Mouse (Mus musculus) 3T3-L1 (cell line): Measurements from ENCODE around the gene Dnajb7.
"Not testable (repeated sequence)": the region's sequence is repeated elsewhere in the genome, so short reads cannot be mapped to it uniquely, and the experiment has no call there.

Experiments used
- DNase-seq: peaks from one replicate; pipeline ENCODE4 v3.0.0-alpha.2; 2015; ENCODE audit warnings: low read depth, low spot score

Gene Dnajb7

GRCm38 (mm10) chr15:81408199-81408598, at the start of gene Dnajb7:
TSS of gene Dnajb7 (minus strand) at chr15:81408299.
- no peak for DNase-seq

GRCm38 (mm10) chr15:81448463-81448862, 40.4 kb upstream of the Dnajb7 start:
- peak; percentile 88 for DNase-seq

DNA sequence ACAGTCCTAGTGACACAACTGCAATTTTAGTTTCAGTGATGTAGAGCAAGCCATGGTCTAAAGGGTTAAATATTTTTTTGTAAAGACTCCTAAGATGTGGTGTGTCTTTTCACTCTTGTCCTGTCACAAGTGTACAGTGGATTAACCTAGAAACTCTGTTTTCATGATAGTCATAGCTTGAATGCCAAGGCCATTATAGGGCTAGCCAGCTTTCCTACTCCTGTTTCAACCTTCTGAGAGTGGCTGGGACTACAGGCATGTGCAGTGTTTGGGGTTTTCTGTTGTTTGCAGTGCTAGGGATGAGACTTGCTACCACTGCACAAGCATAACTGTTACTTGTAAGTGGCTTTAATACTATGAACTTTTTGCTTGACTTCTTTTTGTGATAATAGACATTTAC, 31.1 kb upstream of the Dnajb7 start:
- no peak for DNase-seq

DNA sequence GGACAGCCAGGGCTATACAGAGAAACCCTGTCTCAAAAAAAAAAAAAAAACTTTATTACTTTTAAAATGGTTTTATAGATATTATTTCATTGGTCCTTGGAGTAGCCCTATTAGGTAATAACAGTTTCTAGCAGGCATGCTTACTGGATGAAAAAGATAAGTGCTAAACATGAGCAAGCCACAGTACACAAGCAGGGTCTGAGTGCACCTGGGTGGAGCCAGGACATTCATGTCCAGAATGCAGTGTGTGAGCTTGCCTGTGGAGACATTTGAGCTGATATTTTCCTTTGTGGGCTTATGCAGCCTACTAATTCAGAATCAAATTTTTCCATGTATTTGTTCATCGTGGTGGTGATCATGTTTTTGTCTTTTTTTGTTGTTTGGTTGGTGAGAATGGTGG, 30.2 kb upstream of the Dnajb7 start:
- no peak for DNase-seq

GRCm38 (mm10) chr15:81431195-81431594, 23.1 kb upstream of the Dnajb7 start:
- DNase-seq, result no peak

DNA sequence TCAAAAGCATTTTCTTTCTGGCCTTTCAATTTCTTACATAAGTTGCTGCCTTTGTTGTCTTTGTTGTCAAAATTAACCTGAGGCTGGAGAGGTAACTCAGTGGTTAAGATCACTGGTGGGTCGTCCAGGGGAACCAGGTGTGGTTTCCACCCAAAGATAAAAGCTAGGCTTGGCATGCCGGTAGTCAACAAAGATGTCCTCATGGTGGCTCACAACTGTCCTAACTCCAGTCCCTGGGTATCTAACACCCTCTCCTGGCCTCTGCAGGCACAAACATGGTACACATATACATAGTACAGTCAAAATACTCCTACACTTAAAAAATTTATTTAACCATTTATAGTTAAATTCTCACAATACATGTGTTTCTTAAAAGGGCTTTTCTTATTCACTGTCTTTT, 19.8 kb upstream of the Dnajb7 start:
- DNase-seq, result no peak

DNA sequence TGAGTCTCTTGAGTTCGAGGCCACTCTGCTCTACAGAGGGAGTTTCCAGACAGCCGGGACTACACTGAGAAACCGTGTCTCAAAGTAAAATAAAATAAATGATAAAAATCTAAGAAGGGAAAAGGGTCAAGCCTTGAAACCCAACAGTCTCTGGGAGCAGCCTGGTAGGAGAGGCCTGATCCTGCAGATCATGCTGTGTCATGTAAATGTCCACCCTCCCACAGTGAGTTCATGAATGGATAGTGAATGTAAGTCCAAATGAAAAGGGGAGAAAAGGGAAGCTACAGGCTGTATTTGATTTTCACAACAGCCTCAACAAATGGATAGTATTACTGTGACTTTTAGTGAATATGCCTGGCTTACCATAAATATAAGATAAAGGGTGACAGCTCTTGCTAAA, 17.2 kb upstream of the Dnajb7 start:
- no peak for DNase-seq

- no peak for DNase-seq
Measured at GRCm38 (mm10) chr15:81422156-81422681, 14.1 kb upstream of the Dnajb7 start.

GRCm38 (mm10) chr15:81421454-81421853, 13.4 kb upstream of the Dnajb7 start:
- DNase-seq, result no peak

GRCm38 (mm10) chr15:81418065-81418464, 10.0 kb upstream of the Dnajb7 start:
- no peak for DNase-seq

- not testable (repeated sequence) for DNase-seq
Measured at GRCm38 (mm10) chr15:81416763-81417310, 8.7 kb upstream of the Dnajb7 start.

GRCm38 (mm10) chr15:81405008-81405407, 3.1 kb downstream of the Dnajb7 start:
- no peak for DNase-seq

GRCm38 (mm10) chr15:81399638-81400315, 8.3 kb downstream of the Dnajb7 start, which contains the start of the genes St13 and Xpnpep3:
TSS of gene St13 (minus strand) at chr15:81400077.
TSS of gene Xpnpep3 (plus strand) at chr15:81400138.
- peak; percentile 96 for DNase-seq

- no peak for DNase-seq
Measured at GRCm38 (mm10) chr15:81399297-81399637, 8.8 kb downstream of the Dnajb7 start.

- DNase-seq, result peak; percentile 10
Measured at GRCm38 (mm10) chr15:81398189-81398588, 9.9 kb downstream of the Dnajb7 start.

- DNase-seq, result no peak
Measured at GRCm38 (mm10) chr15:81394211-81394915, 13.7 kb downstream of the Dnajb7 start.

DNA sequence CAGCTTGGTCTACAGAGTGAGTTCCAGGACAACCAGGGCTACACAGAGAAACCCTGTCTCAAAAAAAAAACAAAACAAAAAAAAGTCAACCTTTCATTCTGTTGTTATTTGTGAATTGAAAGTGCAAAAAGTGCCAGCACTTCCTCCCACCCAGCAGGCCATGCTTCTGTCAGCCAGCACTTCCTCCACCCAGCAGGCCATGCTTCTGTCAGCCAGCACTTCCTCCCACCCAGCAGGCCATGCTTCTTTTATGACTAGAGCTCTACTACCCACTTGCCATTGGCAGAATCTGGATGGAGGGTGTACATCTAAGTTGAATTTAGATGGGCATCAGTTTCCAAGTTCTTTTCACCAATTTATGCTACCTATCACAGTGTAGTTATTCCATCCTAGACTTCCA, 15.1 kb downstream of the Dnajb7 start:
- no peak for DNase-seq

GRCm38 (mm10) chr15:81386327-81386726, 21.8 kb downstream of the Dnajb7 start:
- no peak for DNase-seq

- no peak for DNase-seq
Measured at GRCm38 (mm10) chr15:81378845-81379244, 29.3 kb downstream of the Dnajb7 start.

DNA sequence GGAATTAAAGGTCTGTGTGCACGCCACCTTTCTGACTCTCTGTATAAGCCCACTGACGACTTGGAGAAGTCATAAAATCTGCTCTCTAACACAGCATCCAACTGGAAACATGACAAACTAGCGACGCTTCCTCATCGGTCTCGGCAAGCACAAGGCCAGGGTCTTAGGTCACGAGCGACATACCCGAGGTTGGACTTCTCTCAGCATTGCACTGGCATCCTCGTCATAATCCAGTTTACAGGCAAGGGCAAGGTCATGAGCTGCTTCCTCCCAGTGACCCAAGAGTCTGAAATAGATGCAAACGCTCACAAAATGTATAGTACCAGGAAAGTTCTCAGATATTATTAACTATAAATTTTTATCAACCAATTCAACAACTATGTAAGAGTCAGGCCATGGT, 33.5 kb downstream of the Dnajb7 start:
- no peak for DNase-seq

- DNase-seq, result no peak
Measured at GRCm38 (mm10) chr15:81370356-81370755, 37.7 kb downstream of the Dnajb7 start.

DNA sequence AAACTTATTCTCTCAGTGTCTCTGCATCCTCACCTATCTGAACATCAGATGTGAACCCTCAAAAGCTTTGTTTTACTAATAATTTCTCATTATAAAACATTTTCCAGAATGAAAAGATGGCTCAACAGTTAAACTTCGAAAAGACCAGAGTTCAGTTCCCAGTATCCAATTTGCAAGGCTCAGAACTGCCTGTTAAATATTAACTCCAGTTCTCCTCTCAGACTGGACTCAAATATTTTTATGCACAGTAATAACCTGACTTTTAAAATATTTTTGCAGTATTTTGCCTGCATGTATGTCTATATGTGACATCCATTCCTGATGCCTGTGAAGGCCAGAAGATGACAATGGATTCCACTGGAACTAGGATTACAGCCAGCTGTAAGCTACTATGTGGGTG, 39.5 kb downstream of the Dnajb7 start:
- no peak for DNase-seq

DNA sequence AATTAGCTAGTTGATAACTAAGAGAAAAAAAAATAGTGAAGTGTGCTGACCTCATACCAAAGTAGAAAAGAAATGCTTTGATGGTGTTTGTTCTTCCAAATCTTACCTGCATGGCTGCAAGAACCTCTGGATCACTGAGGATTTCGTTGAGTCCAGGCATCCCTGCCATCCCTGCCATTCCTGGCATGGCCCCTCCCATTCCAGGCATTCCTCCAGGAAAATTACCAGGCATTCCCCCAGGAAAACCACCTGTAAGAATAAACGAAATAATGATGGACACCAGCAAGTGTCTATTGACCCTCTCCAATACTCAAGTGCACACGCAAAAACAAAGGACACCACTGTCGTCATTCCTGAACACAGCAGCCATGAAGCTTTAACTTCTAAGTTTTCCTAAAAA, 41.9 kb downstream of the Dnajb7 start:
- no peak for DNase-seq
